Mouse (Mus musculus): ENCODE results near the gene Cmss1. TPM values are rescaled to one million over a fixed set of nuclear protein-coding genes. Genes with fewer than 3 reads are reported as not detected.

Gene Cmss1
- total RNA-seq, 2 experiments from 2014 or later, result 73.6 to 155 TPM

DNA sequence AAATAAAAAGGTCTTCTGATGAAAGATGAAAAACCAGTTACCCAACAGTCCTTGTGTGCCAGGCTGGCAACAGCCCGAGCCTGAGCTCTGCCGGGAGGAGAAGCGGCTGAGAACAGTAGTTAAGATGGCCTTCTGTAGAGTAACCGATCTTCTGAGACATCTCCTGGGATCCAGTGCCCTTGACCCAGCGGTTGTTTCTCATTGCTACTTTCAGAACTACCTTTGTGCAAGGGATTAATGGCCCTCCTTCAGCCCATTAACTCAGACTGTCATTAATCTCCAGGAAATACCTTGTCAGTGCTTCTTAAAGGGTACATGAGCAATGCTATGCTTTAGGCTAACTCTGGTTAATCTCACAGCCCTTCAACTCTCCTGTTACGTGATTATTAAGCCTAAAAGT lies 240.5 kb downstream of the Cmss1 start:
- ATAC-seq (replicated peaks; ENCODE audit: low FRiP score, low TSS enrichment, poor library complexity, severe bottlenecking), result no peak

DNA sequence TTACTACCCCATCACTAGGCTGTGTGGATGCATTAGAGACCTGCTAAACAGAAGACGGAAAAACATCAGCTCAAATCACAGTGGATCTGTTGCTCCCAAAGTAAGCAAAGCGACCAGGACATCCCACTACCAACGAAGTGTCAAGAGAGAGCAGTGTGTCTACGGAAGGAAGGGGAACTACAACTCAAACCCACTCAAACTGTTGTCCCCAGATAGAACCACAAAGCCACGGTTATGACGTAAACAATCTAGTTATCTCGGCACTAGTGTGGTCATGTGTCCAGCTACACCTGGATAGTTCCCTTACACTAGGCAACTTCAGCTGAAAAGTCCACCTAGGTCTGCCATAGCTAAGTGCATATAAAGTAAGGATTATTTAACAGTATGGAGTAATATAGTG lies 242.2 kb downstream of the Cmss1 start:
- ATAC-seq (replicated peaks; ENCODE audit: low FRiP score, low TSS enrichment, poor library complexity, severe bottlenecking), result 0 out of 2 replicates have a peak, but pooled peaks have one; percentile 18

DNA sequence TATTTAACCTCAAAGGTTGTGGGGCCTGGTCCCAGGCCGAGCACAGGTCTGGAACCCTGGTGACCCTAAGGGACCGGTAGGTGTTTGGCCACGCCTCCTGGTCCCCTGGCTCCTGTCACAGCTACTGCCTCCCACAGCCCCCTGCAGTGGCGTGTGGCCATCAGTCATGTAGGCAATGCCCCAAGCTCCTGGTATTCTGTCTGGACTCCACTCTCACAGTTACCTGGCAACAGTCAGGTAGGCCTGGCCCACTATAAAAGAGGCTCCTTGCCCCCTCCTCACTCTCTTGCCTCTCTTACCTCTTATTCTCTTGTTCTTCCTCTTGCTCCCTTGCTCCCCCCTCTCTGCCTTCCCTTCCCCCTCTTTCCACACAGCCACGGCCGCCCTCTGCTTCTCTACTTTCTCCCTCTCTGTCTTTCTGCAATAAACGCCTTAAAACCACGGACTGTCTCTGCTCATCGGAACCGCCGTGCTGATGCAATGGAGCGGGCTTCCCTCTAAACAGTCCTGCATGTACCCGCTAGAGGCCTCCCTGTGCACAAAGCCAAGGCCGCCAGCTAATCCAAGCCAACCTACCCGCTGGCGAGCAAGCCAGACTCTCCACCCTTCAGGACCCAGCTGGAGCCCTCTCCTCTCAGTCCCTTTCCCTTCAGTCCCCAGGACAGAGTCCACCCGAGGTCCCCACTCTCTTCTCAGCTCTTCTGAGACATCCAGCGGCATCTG lies 243.8 kb downstream of the Cmss1 start:
- ATAC-seq (replicated peaks; ENCODE audit: low FRiP score, low TSS enrichment, poor library complexity, severe bottlenecking), result no peak

DNA sequence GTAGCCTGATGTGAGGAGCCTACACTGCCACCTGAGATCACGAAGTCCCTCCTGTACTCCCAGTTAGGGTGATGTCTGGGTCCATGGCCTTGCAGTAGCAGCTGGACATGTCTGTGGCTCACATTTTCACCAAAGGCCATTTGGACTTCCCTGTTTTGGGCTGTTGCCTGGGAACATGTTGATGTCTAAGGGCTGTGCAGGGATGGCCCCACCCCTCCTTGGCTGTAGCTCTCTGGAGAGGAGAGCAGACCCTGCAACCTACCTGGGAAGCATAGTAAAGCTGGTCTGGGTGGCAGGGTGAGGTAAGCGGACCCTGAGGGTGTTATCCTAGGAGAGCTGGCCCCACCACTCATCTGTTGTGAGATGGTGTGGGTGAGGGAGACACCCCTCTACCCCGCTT lies 245.9 kb downstream of the Cmss1 start:
- no peak for ATAC-seq (replicated peaks; ENCODE audit: low FRiP score, low TSS enrichment, poor library complexity, severe bottlenecking)

DNA sequence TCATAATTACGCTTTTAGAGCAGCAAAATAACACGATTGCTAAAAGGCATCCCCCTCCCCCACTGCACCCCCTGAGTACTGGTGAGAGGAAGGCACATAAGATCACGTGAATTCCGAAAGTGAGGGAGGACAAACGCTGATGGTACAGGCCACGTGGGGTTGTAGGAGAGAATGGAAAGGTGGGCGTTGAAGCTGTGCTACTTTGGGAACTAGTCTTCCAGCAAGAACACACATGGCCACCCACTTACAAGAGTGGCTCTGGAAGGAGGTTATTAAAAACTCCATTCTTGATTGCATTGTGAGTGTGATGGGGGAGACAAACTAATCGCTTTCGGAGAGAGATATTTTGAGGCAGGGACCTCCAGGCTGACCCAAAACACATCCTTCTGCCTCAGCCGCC lies 247.4 kb downstream of the Cmss1 start:
- ATAC-seq (replicated peaks; ENCODE audit: low FRiP score, low TSS enrichment, poor library complexity, severe bottlenecking), result no peak

DNA sequence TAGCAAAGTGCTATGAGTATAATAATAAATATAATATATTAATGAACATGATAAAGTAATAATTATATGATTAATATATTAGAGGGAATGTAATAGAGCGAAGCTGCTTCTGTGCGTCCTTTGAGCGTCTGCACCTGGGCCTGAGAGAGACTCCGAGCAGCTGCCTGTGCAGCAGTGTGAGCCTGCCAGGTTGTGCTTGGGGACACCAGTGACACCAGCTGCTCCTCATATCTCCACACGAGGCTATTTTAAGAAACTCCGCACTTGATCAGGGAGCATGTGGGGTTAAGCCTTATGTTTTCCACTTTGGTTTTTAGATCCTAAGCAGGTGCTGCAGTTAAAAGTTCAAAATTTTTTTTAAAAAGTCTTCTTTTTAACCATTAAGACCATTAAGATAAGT lies 249.7 kb downstream of the Cmss1 start:
- no peak for ATAC-seq (replicated peaks; ENCODE audit: low FRiP score, low TSS enrichment, poor library complexity, severe bottlenecking)

DNA sequence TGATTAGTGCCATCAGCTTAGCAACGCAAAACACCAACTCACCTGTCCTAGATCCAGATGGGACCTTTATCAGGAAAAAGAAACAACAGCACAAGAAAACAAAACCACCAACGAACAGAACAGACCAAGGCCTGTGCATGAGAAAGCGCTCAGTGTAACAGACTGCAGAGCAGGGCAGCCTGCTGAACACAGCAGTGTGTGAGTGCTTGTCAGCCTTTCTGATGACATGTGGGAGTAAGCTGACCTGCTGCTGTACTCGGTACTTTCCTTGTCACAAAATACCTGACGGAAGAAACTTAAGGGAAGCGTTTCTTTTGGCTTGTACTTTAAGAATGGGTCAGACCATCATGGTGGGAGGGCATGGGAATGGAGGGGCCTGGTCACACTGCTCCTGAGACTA lies 250.2 kb downstream of the Cmss1 start:
- no peak for ATAC-seq (replicated peaks; ENCODE audit: low FRiP score, low TSS enrichment, poor library complexity, severe bottlenecking)

DNA sequence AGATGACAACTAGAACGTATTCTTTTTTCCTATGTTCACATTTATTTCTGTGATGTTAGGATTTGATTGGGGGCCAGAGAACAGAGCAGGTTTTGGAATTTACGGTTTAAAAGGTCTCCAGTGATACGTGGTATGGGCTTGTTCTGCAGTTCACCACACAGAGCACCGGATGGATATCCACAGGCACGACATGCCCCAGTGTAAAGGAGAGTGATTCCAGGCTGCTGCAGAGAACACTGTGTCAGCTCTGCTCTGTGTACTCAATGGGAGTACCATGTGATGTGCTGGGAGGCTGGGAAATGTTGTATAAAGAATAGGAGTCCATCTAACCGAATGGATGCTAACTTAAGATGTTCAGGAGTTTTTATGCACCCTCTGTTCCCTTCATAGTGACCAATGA lies 252.7 kb downstream of the Cmss1 start:
- ATAC-seq (replicated peaks; ENCODE audit: low FRiP score, low TSS enrichment, poor library complexity, severe bottlenecking), result no peak

DNA sequence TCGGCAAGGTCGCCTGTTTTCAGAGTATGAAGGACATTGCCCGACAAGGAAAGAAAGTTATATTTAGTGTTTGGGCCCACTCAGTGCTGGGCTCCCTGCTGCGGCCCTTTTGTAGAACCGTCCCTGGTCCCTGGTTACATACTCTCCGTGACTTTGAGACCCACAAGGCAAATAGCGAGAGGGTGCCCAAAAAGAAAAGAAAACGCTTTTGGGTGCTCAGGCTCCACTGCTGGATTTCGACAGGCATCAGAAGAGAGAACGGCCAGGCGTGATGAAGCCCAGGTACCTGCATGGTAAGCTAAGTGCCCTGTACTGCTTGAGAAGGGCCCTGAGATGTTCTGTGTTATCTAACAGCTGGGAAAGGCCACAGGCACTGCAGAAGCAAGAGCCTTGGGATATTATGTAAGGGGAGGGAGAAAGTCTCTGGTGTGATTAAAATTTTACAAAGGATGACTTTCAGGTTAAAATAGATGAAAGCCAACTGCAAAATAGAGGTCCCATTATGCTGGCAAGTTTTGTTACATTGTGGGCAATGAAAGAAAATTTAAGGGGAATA lies 253.4 kb downstream of the Cmss1 start:
- no peak for ATAC-seq (replicated peaks; ENCODE audit: low FRiP score, low TSS enrichment, poor library complexity, severe bottlenecking)

DNA sequence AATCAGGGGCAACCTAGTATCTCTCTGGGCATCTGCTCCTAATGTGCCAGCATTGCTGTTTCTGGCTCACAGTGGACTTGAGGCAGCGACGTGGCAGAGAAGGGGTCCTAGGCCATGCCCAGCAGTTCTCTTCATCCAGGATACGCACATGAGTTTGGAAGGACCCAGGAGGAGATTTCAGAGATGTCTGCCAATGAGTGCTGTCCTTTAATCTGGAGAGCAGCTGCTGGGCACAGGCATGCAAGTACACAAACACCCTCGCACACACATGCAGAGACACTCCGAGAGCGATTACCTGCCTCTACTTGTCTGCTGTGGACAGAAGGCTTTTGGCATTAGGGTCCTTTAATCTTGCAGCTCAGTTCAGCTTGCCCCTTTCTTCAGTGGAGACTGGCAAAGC lies 253.9 kb downstream of the Cmss1 start, which contains the start of gene Filip1l:
Gene Filip1l, plus strand, starts transcription at position 343 of the 400 bp plus-strand sequence.
- no peak for ATAC-seq (replicated peaks; ENCODE audit: low FRiP score, low TSS enrichment, poor library complexity, severe bottlenecking)

DNA sequence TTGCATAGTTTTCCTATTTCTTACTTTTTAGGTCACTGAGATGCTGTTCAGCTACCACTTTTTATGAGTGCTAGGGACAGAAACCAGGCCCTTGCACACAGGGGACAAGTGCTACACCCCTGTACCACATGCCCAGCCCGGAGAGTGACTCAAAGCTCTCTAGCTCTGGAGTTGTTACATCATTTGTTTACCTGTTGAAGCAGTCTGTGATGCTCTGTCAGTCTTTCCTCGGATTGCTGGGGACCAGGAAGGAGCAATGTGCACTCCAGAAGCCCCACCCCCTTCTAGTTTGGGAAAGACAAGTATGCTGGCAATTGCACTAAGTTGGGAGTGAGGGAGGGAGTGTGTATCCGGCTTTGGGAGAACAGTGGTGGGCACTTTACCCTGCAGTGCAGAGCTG lies 257.0 kb downstream of the Cmss1 start:
- no peak for ATAC-seq (replicated peaks; ENCODE audit: low FRiP score, low TSS enrichment, poor library complexity, severe bottlenecking)

DNA sequence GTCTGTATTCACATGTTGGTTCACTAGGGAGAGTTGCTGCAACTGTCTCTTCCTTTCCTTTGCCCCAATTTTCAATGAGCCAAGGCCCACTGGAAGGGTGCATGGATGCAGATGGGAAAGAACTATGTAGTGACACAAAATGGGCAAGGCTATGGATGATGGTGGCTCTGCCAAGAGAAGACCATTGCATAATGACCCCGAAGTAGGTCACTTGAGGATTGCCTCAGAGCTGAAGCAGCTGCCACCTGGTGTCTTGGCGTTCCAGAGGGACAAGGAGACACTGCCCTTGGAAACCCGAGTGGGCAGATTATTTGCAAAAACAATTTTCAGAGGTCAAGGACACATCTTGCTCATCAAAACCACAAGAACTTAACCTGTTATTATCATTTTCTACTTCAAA lies 257.6 kb downstream of the Cmss1 start:
- no peak for ATAC-seq (replicated peaks; ENCODE audit: low FRiP score, low TSS enrichment, poor library complexity, severe bottlenecking)

DNA sequence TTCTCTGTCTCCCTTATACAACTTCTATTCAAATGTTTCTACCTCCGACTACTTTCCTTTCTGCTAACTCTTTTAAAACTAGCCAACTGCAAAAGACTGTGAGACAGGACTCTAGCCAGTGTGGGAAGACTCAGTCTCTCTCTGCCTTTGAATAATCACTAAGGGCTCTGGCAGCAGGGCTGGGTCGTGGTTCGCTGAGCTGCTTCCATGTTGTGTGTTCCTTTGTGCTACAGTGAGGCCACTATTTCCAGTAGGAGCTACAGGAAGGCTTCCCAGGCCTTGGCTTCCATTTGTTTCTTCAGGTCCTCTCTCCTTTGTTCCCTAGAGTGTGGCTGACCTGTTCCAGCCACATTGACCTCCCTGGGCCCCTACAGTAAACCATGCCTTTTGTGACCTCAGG lies 260.4 kb downstream of the Cmss1 start:
- no peak for ATAC-seq (replicated peaks; ENCODE audit: low FRiP score, low TSS enrichment, poor library complexity, severe bottlenecking)

DNA sequence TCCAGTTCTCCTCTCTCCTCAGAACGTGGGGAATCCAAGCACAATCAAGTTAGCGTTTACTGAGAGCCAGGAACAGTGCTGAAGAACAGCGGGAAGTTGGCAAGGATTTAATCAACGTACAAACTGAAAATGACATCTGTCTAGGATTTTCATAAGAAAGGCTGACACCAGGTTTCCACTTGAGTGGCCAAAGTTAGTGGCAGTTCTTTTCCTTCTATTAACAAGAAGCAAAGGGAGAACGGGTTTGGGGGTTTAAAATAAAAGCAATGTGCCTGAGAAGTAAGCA lies 266.1 kb downstream of the Cmss1 start:
- no peak for ATAC-seq (replicated peaks; ENCODE audit: low FRiP score, low TSS enrichment, poor library complexity, severe bottlenecking)

DNA sequence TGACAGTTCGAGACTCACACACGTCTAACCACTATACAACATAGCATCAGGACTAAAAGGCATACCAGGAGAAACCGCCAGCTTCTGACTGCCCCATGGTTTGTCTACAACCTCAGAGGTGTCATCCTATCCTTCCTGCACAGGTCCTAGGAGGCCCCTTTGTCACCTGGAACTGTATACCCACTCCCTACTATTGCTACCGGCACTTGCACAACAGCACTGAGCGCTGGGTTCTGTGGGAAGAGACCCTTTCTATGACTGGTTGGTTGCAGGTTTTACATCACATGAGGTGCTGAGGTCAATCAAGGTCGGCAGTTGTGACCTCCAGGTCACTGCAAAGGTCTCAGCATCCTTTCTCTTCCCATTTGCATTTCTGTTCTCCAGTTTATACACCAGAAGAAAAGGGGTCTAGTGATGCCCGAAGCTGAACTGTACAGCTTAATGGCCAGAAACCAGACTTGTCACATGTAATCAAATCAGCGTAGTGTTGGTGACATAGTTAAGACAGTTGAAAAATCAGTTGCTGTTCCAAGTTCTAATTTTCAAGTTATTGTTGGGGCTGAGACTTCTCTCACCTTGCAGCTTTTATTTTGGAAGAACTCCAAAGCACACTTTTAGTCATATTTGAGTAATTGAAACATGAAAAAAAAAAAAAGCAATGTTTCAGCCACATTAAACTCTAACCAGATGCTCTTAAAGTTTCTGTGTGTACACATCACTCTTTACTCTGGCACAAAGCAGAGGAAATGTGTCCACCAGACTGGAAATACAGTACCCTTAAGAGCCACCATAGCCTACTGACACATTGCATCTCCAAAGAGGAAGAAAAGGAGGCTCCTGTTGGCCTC lies 266.7 kb downstream of the Cmss1 start:
- ATAC-seq (replicated peaks; ENCODE audit: low FRiP score, low TSS enrichment, poor library complexity, severe bottlenecking), result no peak

DNA sequence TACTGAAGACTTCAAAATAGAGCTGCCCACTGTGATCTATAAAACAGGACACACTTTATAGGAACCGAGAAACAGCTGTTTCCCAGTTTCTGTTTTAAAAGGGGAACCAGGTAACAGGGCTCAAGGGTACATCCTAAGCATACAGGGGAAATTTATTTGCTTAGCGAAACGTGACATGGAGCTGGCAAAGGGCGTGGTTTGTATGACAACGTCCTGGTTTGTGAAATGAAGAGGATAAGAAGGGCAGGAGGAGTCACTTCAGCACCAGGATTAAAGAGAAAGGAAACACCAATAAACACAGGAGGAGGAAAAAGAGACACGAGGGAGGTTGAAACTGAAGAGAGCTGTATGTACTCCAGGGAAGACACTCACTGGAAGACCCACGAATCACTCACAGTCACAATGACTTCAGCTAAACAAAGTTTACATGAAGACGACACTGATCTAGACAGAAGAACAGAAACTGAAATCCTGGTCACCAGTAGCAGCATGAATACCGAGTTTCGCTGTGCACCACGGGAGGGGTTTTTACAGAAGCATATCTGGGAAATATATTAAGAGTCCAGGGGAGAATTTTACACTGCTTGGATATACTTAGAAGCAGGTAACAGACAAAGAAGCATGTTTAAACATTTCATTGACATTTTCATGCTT lies 269.8 kb downstream of the Cmss1 start:
- peak; percentile 91 for ATAC-seq (replicated peaks; ENCODE audit: low FRiP score, low TSS enrichment, poor library complexity, severe bottlenecking)

DNA sequence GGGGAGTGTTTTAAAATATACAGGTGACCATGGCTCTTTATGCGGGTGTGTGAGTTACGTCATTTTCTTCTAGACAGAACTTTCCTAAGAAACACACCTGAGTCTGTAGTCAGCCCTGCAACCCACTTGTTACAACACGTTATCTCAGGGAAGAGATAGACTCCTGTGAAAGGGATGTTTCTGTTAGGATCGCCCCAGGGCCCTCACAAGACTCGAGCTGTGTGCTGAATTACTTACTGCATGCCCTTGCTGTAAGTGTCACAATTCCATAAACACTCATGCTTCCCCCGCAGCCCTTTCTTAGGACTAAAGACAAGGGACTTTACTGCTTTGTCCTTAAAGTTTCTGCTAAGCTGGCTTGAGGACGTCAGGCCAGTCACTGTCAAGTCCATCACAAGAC lies 274.4 kb downstream of the Cmss1 start:
- ATAC-seq (replicated peaks; ENCODE audit: low FRiP score, low TSS enrichment, poor library complexity, severe bottlenecking), result no peak

DNA sequence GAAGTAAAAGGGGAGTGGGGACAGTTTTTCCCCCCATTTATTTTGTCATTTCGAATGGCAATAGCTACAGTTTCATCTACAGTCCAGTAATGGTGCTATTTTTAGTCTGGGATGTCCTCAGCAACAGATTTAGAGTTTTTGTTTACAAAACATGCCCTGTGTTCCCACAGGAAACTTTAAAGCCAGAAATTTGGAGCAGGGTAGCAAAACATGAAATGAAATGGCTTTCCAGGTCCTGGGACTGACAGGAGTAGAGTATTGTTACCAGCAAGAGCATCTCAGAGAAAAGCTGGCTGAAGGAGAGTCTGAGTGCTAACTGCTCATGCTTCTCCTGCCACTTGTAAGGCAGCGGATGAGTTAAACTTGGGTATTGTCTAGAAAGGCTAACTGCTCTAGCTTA lies 276.6 kb downstream of the Cmss1 start:
- ATAC-seq (replicated peaks; ENCODE audit: low FRiP score, low TSS enrichment, poor library complexity, severe bottlenecking), result no peak

DNA sequence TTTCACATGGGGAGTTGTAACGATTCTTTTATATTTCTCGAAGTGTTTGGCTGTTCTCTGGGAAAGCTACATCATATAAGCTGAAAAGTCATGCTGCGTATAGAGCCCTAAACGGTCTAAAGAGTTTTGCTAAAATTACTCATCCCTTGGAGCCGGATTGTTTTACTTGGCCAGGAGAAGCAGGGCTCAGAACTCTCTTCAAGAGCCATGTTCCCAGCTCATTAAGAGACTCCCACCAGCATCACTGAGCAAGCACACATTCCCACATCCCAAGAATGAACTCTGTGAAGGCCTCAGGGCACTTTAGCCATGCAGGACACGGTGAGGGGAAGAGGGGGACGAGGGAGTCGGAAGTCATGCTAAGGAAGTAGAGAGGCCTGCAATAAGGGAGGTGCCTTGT lies 277.6 kb downstream of the Cmss1 start:
- no peak for ATAC-seq (replicated peaks; ENCODE audit: low FRiP score, low TSS enrichment, poor library complexity, severe bottlenecking)

DNA sequence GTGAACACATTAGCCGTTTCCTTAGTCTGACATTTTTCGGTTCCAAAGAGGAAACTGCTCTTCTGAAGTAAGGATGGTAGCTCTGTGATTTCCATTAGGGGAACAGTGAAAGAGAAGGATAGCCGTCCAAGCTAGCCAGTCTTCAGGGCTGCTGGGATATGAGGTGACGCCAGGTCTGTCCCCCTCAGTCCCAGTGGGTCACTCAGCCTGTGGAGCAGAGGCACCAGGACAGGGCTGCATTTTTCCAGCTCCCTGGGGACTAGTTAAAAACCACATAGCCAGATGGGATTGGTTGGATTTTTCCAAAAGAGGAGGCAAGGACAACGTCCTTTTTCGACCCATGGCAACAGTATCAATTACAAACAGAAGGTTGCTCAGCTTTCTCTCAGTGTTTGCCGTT lies 279.7 kb downstream of the Cmss1 start:
- ATAC-seq (replicated peaks; ENCODE audit: low FRiP score, low TSS enrichment, poor library complexity, severe bottlenecking), result no peak

All from megakaryocyte-erythroid progenitor cell, adult 5-6 weeks (primary cell).